Mouse (Mus musculus) lung, embryonic 16.5 days (tissue): ENCODE measurements around the gene Serp2. TPM values are rescaled to one million over a fixed set of nuclear protein-coding genes. Genes with fewer than 3 reads are reported as not detected.

Experiments used
- ATAC-seq: fragments of 200-750 bp; cut with Nextera tagmentation; 2 replicates; pipeline ENCODE4 v1.8.0; 2017; ENCODE audit warnings: low read depth, mild to moderate bottlenecking, moderate library complexity
- H3K27ac ChIP-seq: fragments of 300-500 bp; sonication (generic); 2 replicates; pipeline ENCODE4 v1.5.1; 2014; ENCODE audit warnings: mild to moderate bottlenecking, control low read depth, low read length
- H3K27me3 ChIP-seq: fragments of 300-500 bp; sonication (generic); 2 replicates; pipeline ENCODE4 v1.6.1; 2014; ENCODE audit warnings: low read depth, low read length, mixed read lengths; ENCODE audit not compliant: control insufficient read depth, insufficient read depth
- H3K36me3 ChIP-seq: fragments of 300-500 bp; sonication (generic); 2 replicates; pipeline ENCODE4 v1.6.1; 2014; ENCODE audit warnings: low read length; ENCODE audit not compliant: control insufficient read depth, insufficient read depth
- H3K4me1 ChIP-seq: fragments of 300-500 bp; sonication (generic); replicated peaks from 2 replicates; pipeline ENCODE4 v1.6.1; 2014; ENCODE audit warnings: low read length, mixed read lengths; ENCODE audit not compliant: control insufficient read depth, insufficient read depth
- H3K4me2 ChIP-seq: fragments of 300-500 bp; sonication (generic); 2 replicates; pipeline ENCODE4 v1.6.1; 2014; ENCODE audit warnings: low read depth, low read length, control low read depth
- H3K4me3 ChIP-seq: fragments of 300-500 bp; sonication (generic); 2 replicates; pipeline ENCODE4 v1.5.1; 2014; ENCODE audit warnings: mild to moderate bottlenecking, low read length, control low read depth
- H3K9ac ChIP-seq: fragments of 300-500 bp; sonication (generic); 2 replicates; pipeline ENCODE4 v1.6.1; 2014; ENCODE audit warnings: low read length, control low read depth
- H3K9me3 ChIP-seq: fragments of 300-500 bp; sonication (generic); 2 replicates; pipeline ENCODE4 v1.6.1; 2016; ENCODE audit warnings: low read length; ENCODE audit not compliant: control insufficient read depth
- WGBS: fragments of 180-500 bp; shearing (Covaris S2); extraction: QIAGEN DNeasy Blood & Tissue Kit; methylation state at CpG from one replicate; pipeline ENCODE4 v1.1.7; 2014; 5-methylcytosine and 5-hydroxymethylcytosine counted together
- polyA plus RNA-seq: library from polyadenylated mRNA; unstranded; fragments of >200 nt; fragmentation: Nextera tagmentation; extraction: Ambion mirVana; gene quantifications from 2 replicates; pipeline ENCODE4 v1.2.1, GENCODE M21; 2015

Gene Serp2
- polyA plus RNA-seq, 1 experiment from 2014 or later: 6.3 TPM

- Histone ChIP-seq H3K4me3 (peak overlapping the region; percentile 90), H3K27me3 (no peaks in the 10 kb centered on the region), H3K4me1 (peaks cover 15% of the 10 kb centered on the region; the same call in 1 of the 2 replicates), H3K9me3 (no peaks in the 10 kb centered on the region), H3K36me3 (peaks cover 24% of the 10 kb centered on the region), H3K27ac (0 out of 2 replicates have a peak overlapping the region, but pooled peaks have one; percentile 99), H3K9ac (peak overlapping the region; percentile 17; the same call in 1 of the 2 replicates), H3K4me2 (peak overlapping the region; percentile 92)
- no peak for ATAC-seq
- 73% methylated on average over 7 of the region's 7 CpGs for WGBS
These were observed 49.3 kb downstream of the Serp2 start for GRCm38 (mm10) chr14:76507357-76507756.

- Histone ChIP-seq H3K27me3 (no peaks in the 10 kb centered on the region), H3K4me1 (peaks cover 15% of the 10 kb centered on the region; the same call in 1 of the 2 replicates), H3K9ac (peak overlapping the region; percentile 91), H3K36me3 (peaks cover 24% of the 10 kb centered on the region), H3K27ac (peak overlapping the region; percentile 99), H3K4me2 (peak overlapping the region; percentile 92), H3K4me3 (peak overlapping the region; percentile 90), H3K9me3 (no peaks in the 10 kb centered on the region)
- no peak for ATAC-seq
- 36% methylated on average over 27 of the region's 27 CpGs for WGBS
These were observed 50.1 kb downstream of the Serp2 start for GRCm38 (mm10) chr14:76506425-76507205.

- peak; percentile 85 for ATAC-seq
- 0% methylated on average over 30 of the region's 31 CpGs for WGBS
- Histone ChIP-seq H3K4me1 (peaks cover 16% of the 10 kb centered on the region), H3K9me3 (no peaks in the 10 kb centered on the region), H3K36me3 (peaks cover 24% of the 10 kb centered on the region), H3K27ac (peak overlapping the region; percentile 99), H3K4me3 (peak overlapping the region; percentile 90), H3K4me2 (peak overlapping the region; percentile 92), H3K27me3 (no peaks in the 10 kb centered on the region), H3K9ac (peak overlapping the region; percentile 91)
These were observed 51.1 kb downstream of the Serp2 start for GRCm38 (mm10) chr14:76505439-76506220.

- WGBS: under 1% methylated on average over 10 of the region's 10 CpGs
- no peak for ATAC-seq
These were observed 51.6 kb downstream of the Serp2 start for GRCm38 (mm10) chr14:76505101-76505438.

GRCm38 (mm10) chr14:76504121-76504737 is 52.5 kb downstream of the Serp2 start:
- Histone ChIP-seq H3K9me3 (no peaks in the 10 kb centered on the region), H3K27me3 (no peaks in the 10 kb centered on the region), H3K4me3 (peak overlapping the region; percentile 90), H3K4me1 (peaks cover 26% of the 10 kb centered on the region), H3K27ac (peak overlapping the region; percentile 99), H3K9ac (peak overlapping the region; percentile 91), H3K36me3 (peaks cover 21% of the 10 kb centered on the region), H3K4me2 (peak overlapping the region; percentile 92)
- ATAC-seq: peak; percentile 94
- under 1% methylated on average over 49 of the region's 52 CpGs for WGBS

More at GRCm38 (mm10) chr14:76505101-76505438, 51.6 kb downstream of the Serp2 start:
- Histone ChIP-seq H3K4me1 (peaks cover 21% of the 10 kb centered on the region), H3K27ac (peak overlapping the region; percentile 99), H3K9me3 (no peaks in the 10 kb centered on the region), H3K4me3 (peak overlapping the region; percentile 90), H3K36me3 (peaks cover 24% of the 10 kb centered on the region), H3K4me2 (peak overlapping the region; percentile 92), H3K27me3 (no peaks in the 10 kb centered on the region), H3K9ac (peak overlapping the region; percentile 91)

GRCm38 (mm10) chr14:76503231-76503851 is 53.3 kb downstream of the Serp2 start:
- peak overlapping the region; percentile 91 for H3K9ac ChIP-seq
- no peaks in the 10 kb centered on the region for H3K27me3 ChIP-seq
- H3K4me2 ChIP-seq: peak overlapping the region; percentile 66
- H3K4me1 ChIP-seq: peaks cover 27% of the 10 kb centered on the region
- H3K4me3 ChIP-seq: peak overlapping the region; percentile 90
- H3K36me3 ChIP-seq: peaks cover 21% of the 10 kb centered on the region
- H3K9me3 ChIP-seq: no peaks in the 10 kb centered on the region
- 5% methylated on average over 13 of the region's 13 CpGs for WGBS
- H3K27ac ChIP-seq: peak overlapping the region; percentile 97
- no peak for ATAC-seq

- Histone ChIP-seq H3K4me2 (no peak overlapping the region), H3K4me3 (no peak overlapping the region), H3K9ac (0 out of 2 replicates have a peak overlapping the region, but pooled peaks have one; percentile 5), H3K27me3 (no peaks in the 10 kb centered on the region), H3K27ac (peak overlapping the region; percentile 45), H3K36me3 (no peaks in the 10 kb centered on the region), H3K9me3 (no peaks in the 10 kb centered on the region), H3K4me1 (peaks cover 21% of the 10 kb centered on the region)
- no peak for ATAC-seq
- WGBS: 18% methylated on average over 5 of the region's 5 CpGs
These were observed 56.7 kb downstream of the Serp2 start for GRCm38 (mm10) chr14:76500036-76500435.

GRCm38 (mm10) chr14:76499492-76499891 is 57.2 kb downstream of the Serp2 start:
- WGBS: 51% methylated on average over 6 of the region's 6 CpGs
- Histone ChIP-seq H3K4me2 (no peak overlapping the region), H3K27me3 (no peaks in the 10 kb centered on the region), H3K4me1 (peaks cover 21% of the 10 kb centered on the region), H3K9ac (no peak overlapping the region), H3K9me3 (no peaks in the 10 kb centered on the region), H3K4me3 (no peak overlapping the region), H3K36me3 (no peaks in the 10 kb centered on the region), H3K27ac (peak overlapping the region; percentile 37; the same call in 1 of the 2 replicates)
- no peak for ATAC-seq
